Mouse (Mus musculus): Measurements from ENCODE around the gene Tnxb.
"Not testable (repeated sequence)": the region's sequence is repeated elsewhere in the genome, so short reads cannot be mapped to it uniquely, and the experiment has no call there.

GRCm38 (mm10) chr17:34722238-34722637, 51.9 kb downstream of the Tnxb start:
- TF ChIP-seq CTCF (IDR thresholded peaks at IDR 0.05; ENCODE audit: low read depth, low read length); POLR2A (IDR thresholded peaks at IDR 0.05; ENCODE audit: extremely low read depth, insufficient read depth, low read length): not testable (repeated sequence)

Data from liver, adult 2 months (tissue).